Mouse (Mus musculus) embryonic facial prominence, embryonic 13.5 days (tissue): ENCODE results near the gene Lgals2. TPM values are rescaled to one million over a fixed set of nuclear protein-coding genes. Genes with fewer than 3 reads are reported as not detected.

Source experiments
- ATAC-seq: fragments of 200-750 bp; cut with Nextera tagmentation; 2 replicates; pipeline ENCODE4 v1.8.0; 2017; ENCODE audit warnings: low read depth; ENCODE audit not compliant: insufficient number of reproducible peaks, insufficient read depth, low FRiP score, low TSS enrichment
- H3K27ac ChIP-seq: fragments of 300-500 bp; sonication (generic); 2 replicates; pipeline ENCODE4 v1.5.1; 2015; ENCODE audit warnings: moderate library complexity, mild to moderate bottlenecking, inconsistent platforms
- H3K27me3 ChIP-seq: fragments of 300-500 bp; sonication (generic); 2 replicates; pipeline ENCODE4 v1.6.1; 2015; ENCODE audit warnings: mild to moderate bottlenecking, inconsistent platforms
- H3K36me3 ChIP-seq: fragments of 300-500 bp; sonication (generic); 2 replicates; pipeline ENCODE4 v1.6.1; 2015; ENCODE audit warnings: mild to moderate bottlenecking, inconsistent platforms
- H3K4me1 ChIP-seq: fragments of 300-500 bp; sonication (generic); 2 replicates; pipeline ENCODE4 v1.6.1; 2015; ENCODE audit warnings: inconsistent platforms
- H3K4me2 ChIP-seq: fragments of 300-500 bp; sonication (generic); 2 replicates; pipeline ENCODE4 v1.6.1; 2015; ENCODE audit warnings: moderate library complexity, mild to moderate bottlenecking, inconsistent platforms
- H3K4me3 ChIP-seq: fragments of 300-500 bp; sonication (generic); 2 replicates; pipeline ENCODE4 v1.5.1; 2015; ENCODE audit warnings: mild to moderate bottlenecking, inconsistent platforms
- H3K9ac ChIP-seq: fragments of 300-500 bp; sonication (generic); 2 replicates; pipeline ENCODE4 v1.6.1; 2015; ENCODE audit warnings: mild to moderate bottlenecking, inconsistent platforms
- H3K9me3 ChIP-seq: fragments of 300-500 bp; sonication (generic); 2 replicates; pipeline ENCODE4 v1.6.1; 2016; ENCODE audit warnings: inconsistent platforms
- whole genome bisulfite sequencing: fragments of 180-500 bp; shearing (Covaris S2); methylation state at CpG from one replicate; pipeline ENCODE4 v1.1.7; 2015; ENCODE audit warnings: mixed read lengths; 5-methylcytosine and 5-hydroxymethylcytosine counted together
- polyA plus RNA-seq: library from polyadenylated mRNA; unstranded; fragments of >200 nt; fragmentation: Nextera tagmentation; extraction: Ambion mirVana; gene quantifications from 2 replicates; pipeline ENCODE4 v1.2.1, GENCODE M21; 2015

Gene Lgals2
- 1.3 TPM in 1 of 2 replicates, not detected in the other for polyA plus RNA-seq

GRCm38 (mm10) chr15:78855303-78855965, at the start of gene Lgals2:
Gene Lgals2, minus strand, starts transcription at chr15:78855529.
- H3K27me3 ChIP-seq, result no peaks in the 10 kb centered on the region
- H3K36me3 ChIP-seq, result no peaks in the 10 kb centered on the region
- H3K9me3 ChIP-seq, result no peaks in the 10 kb centered on the region
- H3K9ac ChIP-seq, result no peak within 1 kb of the TSS
- H3K4me2 ChIP-seq, result no peak within 1 kb of the TSS
- H3K4me1 ChIP-seq, result peaks cover 12% of the 10 kb centered on the region
- H3K27ac ChIP-seq, result no peak within 1 kb of the TSS
- 68% methylated on average over 8 of the region's 8 CpGs for WGBS
- no peak for ATAC-seq
- H3K4me3 ChIP-seq, result no peak within 1 kb of the TSS

- 0 out of 2 replicates have a peak overlapping the region, but pooled peaks have one; percentile 24 for H3K4me2 ChIP-seq
Measured at GRCm38 (mm10) chr15:78903243-78903642, 47.9 kb upstream of the Lgals2 start.

GRCm38 (mm10) chr15:78901422-78901789, 46.1 kb upstream of the Lgals2 start:
- Histone ChIP-seq H3K9me3 (no peaks in the 10 kb centered on the region), H3K4me1 (peaks cover 50% of the 10 kb centered on the region), H3K4me3 (peak overlapping the region; percentile 83), H3K9ac (peak overlapping the region; percentile 86), H3K36me3 (peaks cover 43% of the 10 kb centered on the region), H3K27ac (peak overlapping the region; percentile 87), H3K4me2 (peak overlapping the region; percentile 88), H3K27me3 (no peaks in the 10 kb centered on the region)
- ATAC-seq, result 0 out of 2 replicates have a peak, but pooled peaks have one; percentile 8
- WGBS, result 31% methylated on average over 8 of the region's 8 CpGs

More at GRCm38 (mm10) chr15:78903243-78903642, 47.9 kb upstream of the Lgals2 start:
- 0% methylated on average over 2 of the region's 2 CpGs for WGBS
- Histone ChIP-seq H3K4me3 (no peak overlapping the region), H3K27ac (no peak overlapping the region), H3K4me1 (peaks cover 35% of the 10 kb centered on the region), H3K9me3 (no peaks in the 10 kb centered on the region), H3K9ac (peak overlapping the region; percentile 44; the same call in 1 of the 2 replicates), H3K36me3 (peaks cover 62% of the 10 kb centered on the region), H3K27me3 (no peaks in the 10 kb centered on the region)
- ATAC-seq, result no peak

- Histone ChIP-seq H3K4me2 (peak overlapping the region; percentile 88), H3K27me3 (no peaks in the 10 kb centered on the region), H3K9me3 (no peaks in the 10 kb centered on the region), H3K4me1 (peaks cover 57% of the 10 kb centered on the region), H3K4me3 (peak overlapping the region; percentile 83), H3K9ac (peak overlapping the region; percentile 86), H3K36me3 (peaks cover 37% of the 10 kb centered on the region), H3K27ac (peak overlapping the region; percentile 87)
- ATAC-seq, result 0 out of 2 replicates have a peak, but pooled peaks have one; percentile 26
- WGBS, result 8% methylated on average over 18 of the region's 18 CpGs
Measured at GRCm38 (mm10) chr15:78900585-78901421, 45.5 kb upstream of the Lgals2 start.

- peak within 1 kb of the TSS; percentile 87 for H3K27ac ChIP-seq
- no peaks in the 10 kb centered on the region for H3K27me3 ChIP-seq
- 0 out of 2 replicates have a peak, but pooled peaks have one; percentile 56 for ATAC-seq
- H3K4me3 ChIP-seq, result peak within 1 kb of the TSS; percentile 83
- H3K9ac ChIP-seq, result peak within 1 kb of the TSS; percentile 86
- no peaks in the 10 kb centered on the region for H3K9me3 ChIP-seq
- WGBS, result under 1% methylated on average over 47 of the region's 47 CpGs
- H3K36me3 ChIP-seq, result peaks cover 31% of the 10 kb centered on the region
- peak within 1 kb of the TSS; percentile 88 for H3K4me2 ChIP-seq
- peaks cover 65% of the 10 kb centered on the region for H3K4me1 ChIP-seq
Measured at GRCm38 (mm10) chr15:78899740-78900584, 44.6 kb upstream of the Lgals2 start, which contains the start of gene Sh3bp1. Gene Sh3bp1, plus strand, starts transcription at chr15:78899768.

- Histone ChIP-seq H3K27me3 (no peaks in the 10 kb centered on the region), H3K9ac (peak within 1 kb of the TSS; percentile 86), H3K4me3 (peak within 1 kb of the TSS; percentile 83), H3K9me3 (no peaks in the 10 kb centered on the region), H3K27ac (peak within 1 kb of the TSS; percentile 87), H3K4me2 (peak within 1 kb of the TSS; percentile 88), H3K4me1 (peaks cover 71% of the 10 kb centered on the region), H3K36me3 (peaks cover 31% of the 10 kb centered on the region)
- ATAC-seq, result no peak
- 2% methylated on average over 20 of the region's 20 CpGs for WGBS
Measured at GRCm38 (mm10) chr15:78899409-78899739, 44.0 kb upstream of the Lgals2 start, which contains the start of gene Gm49510. Gene Gm49510, plus strand, starts transcription at chr15:78899667.

GRCm38 (mm10) chr15:78898507-78899001, 43.2 kb upstream of the Lgals2 start:
- ATAC-seq, result no peak
- H3K36me3 ChIP-seq, result peaks cover 31% of the 10 kb centered on the region
- H3K4me1 ChIP-seq, result peaks cover 79% of the 10 kb centered on the region
- 54% methylated on average over 6 of the region's 6 CpGs for WGBS
- H3K9me3 ChIP-seq, result no peaks in the 10 kb centered on the region
- H3K27me3 ChIP-seq, result no peaks in the 10 kb centered on the region
- peak overlapping the region; percentile 88 for H3K4me2 ChIP-seq
- peak overlapping the region; percentile 86; the same call in 1 of the 2 replicates for H3K9ac ChIP-seq
- H3K4me3 ChIP-seq, result peak overlapping the region; percentile 83
- peak overlapping the region; percentile 87; the same call in 1 of the 2 replicates for H3K27ac ChIP-seq

- H3K4me3 ChIP-seq, result no peak overlapping the region
- H3K27me3 ChIP-seq, result no peaks in the 10 kb centered on the region
- H3K4me1 ChIP-seq, result peaks cover 79% of the 10 kb centered on the region
- peaks cover 32% of the 10 kb centered on the region for H3K36me3 ChIP-seq
- H3K27ac ChIP-seq, result no peak overlapping the region
- H3K9me3 ChIP-seq, result no peaks in the 10 kb centered on the region
- 93% methylated on average over 4 of the region's 4 CpGs for WGBS
- no peak overlapping the region for H3K4me2 ChIP-seq
- H3K9ac ChIP-seq, result no peak overlapping the region
- ATAC-seq, result no peak
Measured at GRCm38 (mm10) chr15:78897488-78897887, 42.2 kb upstream of the Lgals2 start.

- H3K27ac ChIP-seq, result peak overlapping the region; percentile 64
- H3K36me3 ChIP-seq, result peaks cover 40% of the 10 kb centered on the region
- H3K27me3 ChIP-seq, result no peaks in the 10 kb centered on the region
- no peaks in the 10 kb centered on the region for H3K9me3 ChIP-seq
- peaks cover 73% of the 10 kb centered on the region for H3K4me1 ChIP-seq
- no peak for ATAC-seq
- H3K9ac ChIP-seq, result no peak overlapping the region
- H3K4me2 ChIP-seq, result no peak overlapping the region
- WGBS, result 83% methylated on average over 3 of the region's 3 CpGs
- H3K4me3 ChIP-seq, result no peak overlapping the region
Measured at GRCm38 (mm10) chr15:78896149-78896548, 40.8 kb upstream of the Lgals2 start.

- H3K36me3 ChIP-seq, result peaks cover 44% of the 10 kb centered on the region
- no peak overlapping the region for H3K4me3 ChIP-seq
- WGBS, result 78% methylated on average over 2 of the region's 2 CpGs
- no peak overlapping the region for H3K9ac ChIP-seq
- H3K27me3 ChIP-seq, result no peaks in the 10 kb centered on the region
- H3K4me2 ChIP-seq, result no peak overlapping the region
- ATAC-seq, result no peak
- peaks cover 69% of the 10 kb centered on the region for H3K4me1 ChIP-seq
- peak overlapping the region; percentile 64 for H3K27ac ChIP-seq
- H3K9me3 ChIP-seq, result no peaks in the 10 kb centered on the region
Measured at GRCm38 (mm10) chr15:78895741-78896140, 40.4 kb upstream of the Lgals2 start.

GRCm38 (mm10) chr15:78894726-78895125, 39.4 kb upstream of the Lgals2 start:
- Histone ChIP-seq H3K9me3 (no peaks in the 10 kb centered on the region), H3K4me3 (no peak overlapping the region), H3K27ac (peak overlapping the region; percentile 77), H3K36me3 (peaks cover 52% of the 10 kb centered on the region), H3K27me3 (no peaks in the 10 kb centered on the region), H3K9ac (peak overlapping the region; percentile 52; the same call in 1 of the 2 replicates), H3K4me1 (peaks cover 63% of the 10 kb centered on the region), H3K4me2 (no peak overlapping the region)
- ATAC-seq, result no peak
- 78% methylated on average over 13 of the region's 13 CpGs for WGBS
